Mouse (Mus musculus) Muller cell, postnatal 12 days (primary cell): ENCODE results near the gene Olfr1535.

ENCODE experiments used
- DNase-seq: peaks from one replicate; pipeline ENCODE4 v3.0.0-alpha.2; 2015; ENCODE audit errors: inconsistent ontology term

The Olfr1535 gene

DNA sequence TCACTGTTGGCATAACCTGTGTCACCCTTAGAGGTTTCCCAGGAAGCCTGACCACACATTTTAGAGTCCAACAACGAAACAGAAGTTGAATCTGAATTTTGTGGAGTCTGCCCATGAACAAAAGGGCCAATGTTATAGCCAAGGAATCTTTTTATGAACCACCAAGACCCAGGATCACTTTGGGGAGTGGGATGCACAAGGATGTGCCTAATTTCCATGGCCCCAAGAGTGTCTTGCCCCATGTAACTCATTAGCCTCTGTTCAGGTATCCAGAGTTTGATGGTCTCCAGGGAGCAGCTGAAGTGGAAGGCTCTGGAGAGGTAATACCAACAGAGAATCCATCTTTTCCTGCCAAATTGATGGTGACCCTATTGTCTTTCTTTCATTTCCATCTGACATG is at the start of gene Olfr1535:
TSS of gene Olfr1535 (minus strand) at position 101 of the 400 bp plus-strand sequence.
- no peak for DNase-seq

DNA sequence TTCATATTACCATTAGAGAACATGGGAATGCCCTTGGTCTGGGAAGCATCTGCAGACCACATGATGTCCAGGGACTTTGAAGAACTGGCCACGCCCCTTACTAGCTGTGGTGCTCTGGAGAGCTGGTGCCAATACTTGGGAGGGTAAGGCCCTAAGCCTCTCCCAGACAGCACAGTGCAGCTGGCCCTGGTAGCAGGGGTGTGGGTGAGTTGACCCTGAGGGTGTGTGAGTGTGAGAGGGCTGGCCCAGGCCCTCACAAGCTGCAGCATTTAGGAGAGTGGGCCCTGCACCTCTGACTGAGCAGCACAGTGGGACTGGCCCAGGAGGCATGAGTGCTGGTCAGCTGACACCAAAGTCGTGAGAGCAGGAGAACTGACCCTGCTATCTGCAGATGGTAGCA is 31.9 kb upstream of the Olfr1535 start:
- DNase-seq: no peak

DNA sequence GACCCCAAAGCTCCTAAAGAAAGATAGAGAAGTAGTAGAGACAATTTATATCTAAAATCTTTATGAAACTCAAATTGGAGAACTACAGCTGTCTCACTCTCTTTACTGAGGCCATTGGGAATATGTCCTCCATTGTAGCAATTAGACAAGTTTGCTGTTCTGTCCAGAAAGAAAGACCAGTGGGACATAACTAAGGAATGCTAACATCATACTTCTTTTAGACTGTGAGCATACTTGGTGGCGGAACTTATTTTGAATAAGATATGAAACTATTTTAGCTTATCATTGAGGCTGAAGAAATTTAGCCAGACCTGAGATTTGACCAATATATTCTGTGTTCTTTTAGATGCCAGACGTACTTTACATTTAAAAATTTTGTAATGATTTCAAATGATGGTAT is 22.0 kb upstream of the Olfr1535 start, which contains the start of gene Olfr1364:
TSS of gene Olfr1364 (minus strand) at position 101 of the 400 bp plus-strand sequence.
- DNase-seq: no peak

DNA sequence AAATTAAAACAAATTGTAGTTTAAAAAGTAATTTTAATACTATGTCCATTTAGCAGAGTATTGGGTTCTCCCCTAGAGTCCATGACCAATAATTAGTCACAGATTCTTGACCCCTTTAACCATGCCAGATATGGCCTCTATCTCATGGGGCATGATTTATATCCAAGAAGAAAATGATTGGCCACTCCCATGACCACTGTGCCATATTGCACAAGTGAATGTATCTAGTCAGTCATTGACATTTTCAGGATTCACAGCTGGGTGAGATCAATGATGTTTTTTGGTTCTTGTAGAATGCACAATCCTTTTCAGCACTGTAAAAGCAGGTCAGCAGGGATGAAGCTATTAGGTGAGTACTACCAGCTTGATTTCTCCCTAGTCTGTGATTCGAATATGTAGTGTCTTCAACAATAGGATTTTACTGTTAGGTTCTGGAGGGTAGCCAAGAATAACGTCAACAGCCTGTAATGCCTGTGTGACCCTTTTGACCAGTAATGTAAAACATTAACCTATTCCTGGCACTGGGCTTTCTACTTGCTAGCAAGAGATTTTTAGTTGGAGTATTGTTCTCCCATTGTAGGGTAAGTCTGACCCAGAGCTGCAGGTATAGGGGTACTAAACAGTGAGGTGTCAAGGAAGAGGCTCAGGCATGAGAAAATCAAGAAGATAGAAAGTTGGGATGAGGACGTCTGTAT is 9.1 kb downstream of the Olfr1535 start:
- no peak for DNase-seq

DNA sequence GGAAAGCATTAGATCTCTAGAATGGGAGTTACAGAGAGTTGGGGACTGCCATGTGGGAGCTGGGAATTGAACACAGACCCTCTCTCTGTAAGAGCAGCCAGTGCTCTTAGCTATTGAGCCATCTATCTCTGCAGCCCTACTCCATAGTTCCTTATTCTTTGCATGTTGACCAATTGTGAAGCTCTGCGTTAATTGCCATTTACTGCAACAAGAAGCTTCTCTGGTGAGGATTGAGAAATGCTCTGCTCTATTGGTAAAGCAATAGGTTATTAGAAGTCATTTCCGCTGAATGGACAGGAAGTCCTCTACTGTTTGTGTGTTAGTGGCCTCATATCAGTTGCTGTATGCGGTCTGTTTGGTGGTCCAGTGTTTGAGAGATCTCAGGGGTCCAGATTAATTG is 10.2 kb downstream of the Olfr1535 start:
- no peak for DNase-seq

DNA sequence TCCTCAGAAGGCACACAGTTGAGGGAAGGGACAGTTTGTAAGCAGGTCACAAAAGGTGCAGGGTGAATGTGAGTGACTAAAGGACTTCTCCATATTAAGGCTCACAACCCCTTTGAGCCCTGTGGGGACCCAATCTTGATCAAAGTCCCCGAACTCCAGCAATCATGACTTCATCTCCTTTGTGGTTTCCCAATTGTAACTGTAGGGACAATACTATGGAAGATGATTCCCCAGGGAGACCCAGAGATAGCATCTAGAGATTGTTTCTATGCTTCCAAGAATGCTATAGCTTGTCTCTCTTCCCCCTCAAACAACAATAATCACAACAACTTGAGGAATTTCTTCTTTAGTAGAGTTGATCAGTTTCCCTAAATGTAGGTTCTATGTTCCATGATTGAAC is 17.0 kb downstream of the Olfr1535 start, which contains the start of gene Olfr1366:
TSS of gene Olfr1366 (minus strand) at position 101 of the 400 bp plus-strand sequence.
- no peak for DNase-seq

DNA sequence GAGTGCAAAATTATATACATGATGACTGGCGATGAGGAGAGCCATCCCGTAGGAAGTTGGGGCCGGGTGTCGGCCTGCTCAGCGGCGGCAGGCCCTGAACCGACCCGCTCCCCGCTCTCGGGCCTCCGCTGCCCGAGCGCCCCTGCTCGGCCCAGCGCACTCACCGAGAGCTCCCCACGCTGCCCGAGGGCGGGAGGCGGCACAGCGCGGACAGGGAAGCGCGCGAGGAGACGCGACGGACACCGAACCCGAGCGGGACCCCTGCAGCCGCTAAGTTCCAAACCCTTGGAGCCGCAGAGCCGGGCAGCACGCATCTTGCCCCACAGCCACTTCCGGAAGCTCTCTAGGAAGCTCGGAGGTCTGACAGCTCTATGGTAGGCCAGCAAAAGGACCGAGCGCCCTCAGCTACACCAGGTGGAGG is 28.9 kb downstream of the Olfr1535 start, which contains the start of gene Zkscan8:
TSS of gene Zkscan8 (minus strand) at position 340 of the 421 bp plus-strand sequence.
- peak; percentile 90 for DNase-seq

DNA sequence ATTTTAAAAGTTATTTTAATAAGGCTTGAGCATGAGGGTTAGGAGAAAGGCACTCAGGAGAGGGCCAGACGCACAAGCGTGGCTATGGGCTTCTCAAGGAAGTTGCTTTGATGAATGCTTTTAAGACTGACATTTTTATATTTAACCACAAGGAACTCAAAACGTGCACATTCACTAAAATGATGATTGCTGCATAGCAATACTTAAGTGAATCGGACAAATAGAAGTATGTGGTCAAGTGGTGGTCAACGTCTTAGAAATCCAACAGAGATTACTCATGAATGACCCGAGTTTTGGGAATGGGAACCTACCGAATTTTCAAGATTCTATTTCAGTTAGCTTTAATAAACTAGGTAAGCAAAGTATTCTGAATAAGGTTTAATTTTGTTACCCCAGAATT is 29.6 kb downstream of the Olfr1535 start:
- peak; percentile 29 for DNase-seq

DNA sequence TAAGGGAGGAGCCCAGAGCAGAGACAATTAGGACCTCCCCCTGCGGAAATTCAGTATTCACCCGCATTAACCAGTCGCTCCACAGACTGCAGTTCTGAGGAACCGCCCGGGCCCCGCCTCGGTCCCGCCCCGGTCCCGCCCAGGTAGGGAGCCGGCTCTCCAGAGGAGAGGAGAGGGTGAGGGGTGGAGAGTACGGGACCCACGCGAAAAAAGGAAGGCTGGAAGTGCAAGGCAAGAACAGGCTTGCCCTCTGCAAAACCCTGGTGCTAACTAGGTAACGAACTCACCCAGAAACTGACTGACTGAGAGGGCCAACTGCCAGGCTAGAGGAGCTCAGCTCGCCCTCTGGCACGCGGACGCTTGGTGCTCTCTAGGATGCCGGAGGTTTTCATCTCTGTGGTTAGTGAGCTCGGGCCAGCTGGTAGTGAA is 53.5 kb downstream of the Olfr1535 start:
- DNase-seq: peak; percentile 98
